Mouse (Mus musculus) midbrain, embryonic 11.5 days (tissue): ENCODE measurements around the gene Nhsl1. TPM values are rescaled to one million over a fixed set of nuclear protein-coding genes. Genes with fewer than 3 reads are reported as not detected.
A peak's percentile ranks its signal among the peaks of the same experiment; 100 is the strongest.

Experiments
- ATAC-seq: fragments of 200-750 bp; cut with Nextera tagmentation; 2 replicates; pipeline ENCODE4 v1.8.0; 2017; ENCODE audit warnings: moderate TSS enrichment, moderate library complexity; ENCODE audit not compliant: low FRiP score
- DNase-seq: peaks from one replicate; pipeline ENCODE4 v3.0.0; 2015; ENCODE audit warnings: low spot score; ENCODE audit errors: missing footprints
- H3K27ac ChIP-seq: fragments of 300-500 bp; sonication (generic); 2 replicates; pipeline ENCODE4 v1.5.1; 2014; ENCODE audit warnings: low read depth, low read length
- H3K27me3 ChIP-seq: fragments of 300-500 bp; sonication (generic); 2 replicates; pipeline ENCODE4 v1.6.1; 2014; ENCODE audit warnings: mild to moderate bottlenecking, low read length, moderate library complexity, mixed read lengths; ENCODE audit not compliant: control insufficient read depth, insufficient read depth
- H3K36me3 ChIP-seq: fragments of 300-500 bp; sonication (generic); 2 replicates; pipeline ENCODE4 v1.6.1; 2014; ENCODE audit warnings: mild to moderate bottlenecking, low read length, moderate library complexity, mixed read lengths; ENCODE audit not compliant: control insufficient read depth, insufficient read depth
- H3K4me1 ChIP-seq: fragments of 300-500 bp; sonication (generic); 2 replicates; pipeline ENCODE4 v1.6.1; 2014; ENCODE audit warnings: low read length; ENCODE audit not compliant: control insufficient read depth, insufficient read depth
- H3K4me2 ChIP-seq: fragments of 300-500 bp; sonication (generic); 2 replicates; pipeline ENCODE4 v1.6.1; 2014; ENCODE audit warnings: mild to moderate bottlenecking, moderate library complexity
- H3K4me3 ChIP-seq: fragments of 300-500 bp; sonication (generic); 2 replicates; pipeline ENCODE4 v1.5.1; 2014; ENCODE audit warnings: low read depth, low read length
- H3K9ac ChIP-seq: fragments of 300-500 bp; sonication (generic); 2 replicates; pipeline ENCODE4 v1.6.1; 2014; ENCODE audit warnings: low read length
- H3K9me3 ChIP-seq: fragments of 300-500 bp; sonication (generic); 2 replicates; pipeline ENCODE4 v1.6.1; 2016; ENCODE audit warnings: low read length; ENCODE audit not compliant: control insufficient read depth
- WGBS: fragments of 180-500 bp; shearing (Covaris S2); extraction: QIAGEN DNeasy Blood & Tissue Kit; methylation state at CpG from one replicate; pipeline ENCODE4 v1.1.7; 2014; 5-methylcytosine and 5-hydroxymethylcytosine counted together
- polyA plus RNA-seq: library from polyadenylated mRNA; unstranded; fragments of >200 nt; fragmentation: Nextera tagmentation; extraction: Ambion mirVana; gene quantifications from 2 replicates; pipeline ENCODE4 v1.2.1, GENCODE M21; 2014

Gene Nhsl1
- 14.6 and 15.3 TPM in 2 replicates for polyA plus RNA-seq

DNA sequence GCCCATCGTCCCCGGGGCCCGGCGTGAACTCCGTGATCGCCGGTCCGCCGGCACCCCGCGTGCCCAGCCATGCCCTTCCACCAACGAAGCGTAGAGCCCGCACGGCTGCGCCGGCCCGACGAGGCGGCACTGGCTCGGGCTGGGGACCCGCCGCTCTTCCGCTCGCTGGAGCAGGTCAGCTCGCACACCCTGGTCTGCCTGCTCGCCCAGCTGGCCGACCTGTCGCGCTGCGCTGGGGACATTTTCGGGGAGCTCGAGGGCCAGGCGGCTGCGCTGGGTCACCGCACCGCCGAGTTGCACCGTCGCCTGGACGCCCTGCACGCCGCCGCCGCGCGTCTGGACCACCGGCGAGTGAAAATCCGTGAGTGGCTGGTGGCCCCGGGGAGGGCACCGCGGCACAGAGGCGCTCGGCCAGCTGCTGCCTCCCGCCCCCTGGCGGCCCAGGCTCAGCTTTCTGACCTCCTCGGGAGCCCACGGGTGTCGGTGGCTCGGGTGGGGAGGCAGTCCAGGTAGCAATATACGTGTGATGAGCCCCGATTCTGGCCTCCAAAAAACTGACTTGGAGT, at the start of gene Nhsl1:
Nhsl1 (plus strand) TSS at position 70 of the 566 bp plus-strand sequence.
- Histone ChIP-seq H3K36me3 (no peaks in the 10 kb centered on the region), H3K4me2 (peak within 1 kb of the TSS; percentile 92), H3K4me3 (peak within 1 kb of the TSS; percentile 81), H3K27me3 (no peaks in the 10 kb centered on the region; the same call in 1 of the 2 replicates), H3K4me1 (peaks cover 14% of the 10 kb centered on the region), H3K9me3 (no peaks in the 10 kb centered on the region), H3K27ac (peak within 1 kb of the TSS; percentile 45), H3K9ac (peak within 1 kb of the TSS; percentile 96)
- DNase-seq (peak; percentile 96), ATAC-seq (peak; percentile 87)
- under 1% methylated on average over 63 of the region's 63 CpGs for WGBS

DNA sequence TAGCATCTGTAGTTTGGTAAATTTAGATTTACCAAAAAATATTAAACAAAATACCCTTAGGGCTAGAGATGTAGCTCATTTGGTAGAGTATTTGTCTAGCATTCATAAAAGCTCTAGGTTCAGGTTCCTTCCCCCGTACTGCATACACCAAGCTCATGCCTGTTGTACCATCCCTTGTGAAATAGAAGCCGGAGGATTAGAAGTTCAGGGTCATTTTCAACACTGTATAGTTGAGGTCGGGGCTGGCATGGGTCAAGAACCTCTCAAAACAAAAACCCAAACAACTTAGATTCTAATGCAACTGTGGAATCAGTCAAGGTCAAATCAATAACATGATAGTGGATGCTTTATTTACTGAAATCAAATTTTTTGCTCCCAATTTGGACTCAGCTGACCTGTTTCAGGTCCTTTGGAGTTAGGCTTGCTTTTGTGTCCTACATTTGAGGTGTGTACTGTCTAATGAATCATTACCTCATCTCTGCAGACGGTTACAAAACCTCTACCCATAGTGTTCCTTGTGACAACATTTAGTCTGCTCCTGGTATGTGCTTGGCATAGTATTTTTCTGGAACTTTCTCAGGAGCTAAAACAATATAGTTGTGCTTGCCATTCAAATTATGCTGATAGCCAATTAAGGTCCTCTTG, 42.6 kb upstream of the Nhsl1 start:
- no peaks in the 10 kb centered on the region for H3K4me1 ChIP-seq
- no peak for DNase-seq
- H3K27ac ChIP-seq: no peak overlapping the region
- H3K36me3 ChIP-seq: no peaks in the 10 kb centered on the region
- H3K9me3 ChIP-seq: no peaks in the 10 kb centered on the region
- H3K9ac ChIP-seq: no peak overlapping the region
- H3K4me3 ChIP-seq: no peak overlapping the region
- H3K4me2 ChIP-seq: no peak overlapping the region
- ATAC-seq: no peak
- WGBS: 85% methylated on average over 4 of the region's 4 CpGs
- no peaks in the 10 kb centered on the region for H3K27me3 ChIP-seq

DNA sequence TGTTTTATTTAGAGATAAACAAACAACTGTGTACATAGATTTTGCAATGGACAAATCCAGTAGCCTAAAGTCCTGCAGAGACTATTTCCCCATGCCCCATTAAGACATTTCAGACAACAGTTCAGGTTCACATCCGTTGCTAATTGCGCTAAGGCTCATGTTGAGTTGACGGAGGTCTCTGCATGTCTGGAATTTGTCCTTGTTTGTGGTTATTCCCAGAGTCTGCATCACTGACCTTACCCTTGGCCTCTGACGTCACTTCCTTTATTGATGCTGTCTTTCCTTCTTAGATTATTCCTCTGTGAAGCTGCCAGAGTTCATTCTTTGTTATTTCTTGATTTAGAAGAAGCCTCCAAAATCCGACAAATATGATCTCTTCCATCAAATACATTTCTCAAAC, 34.8 kb upstream of the Nhsl1 start:
- WGBS: 84% methylated on average over 5 of the region's 5 CpGs
- ATAC-seq (no peak), DNase-seq (no peak)

DNA sequence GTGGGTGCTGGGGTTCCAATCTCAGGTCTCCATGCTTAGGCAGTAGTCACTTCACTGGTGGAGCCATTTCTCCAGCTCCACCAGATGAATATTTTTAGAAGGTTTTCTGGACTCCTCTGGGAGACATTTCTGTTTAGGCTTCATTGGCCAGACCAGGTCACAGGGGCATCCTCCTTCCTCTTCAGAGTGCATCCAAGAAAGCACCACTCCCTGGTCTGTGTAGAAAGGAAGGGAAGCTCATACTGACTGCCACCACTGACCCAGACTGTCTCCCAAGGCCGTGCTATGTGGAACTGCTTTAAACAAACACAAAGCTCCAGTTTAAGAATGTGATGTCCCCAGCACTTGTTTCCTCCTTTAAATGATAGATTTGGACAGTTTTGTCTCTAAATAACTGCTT, 29.3 kb upstream of the Nhsl1 start:
- WGBS: 72% methylated on average over 1 of the region's 1 CpGs
- H3K4me2 ChIP-seq: no peak overlapping the region
- H3K4me3 ChIP-seq: no peak overlapping the region
- ATAC-seq: no peak
- no peak overlapping the region for H3K9ac ChIP-seq
- no peak overlapping the region for H3K27ac ChIP-seq
- DNase-seq: no peak
- H3K4me1 ChIP-seq: no peaks in the 10 kb centered on the region
- no peaks in the 10 kb centered on the region for H3K9me3 ChIP-seq
- H3K27me3 ChIP-seq: no peaks in the 10 kb centered on the region
- H3K36me3 ChIP-seq: no peaks in the 10 kb centered on the region

More for the DNA sequence above, 34.8 kb upstream of the Nhsl1 start:
- no peak overlapping the region for H3K27ac ChIP-seq
- no peaks in the 10 kb centered on the region for H3K27me3 ChIP-seq
- H3K36me3 ChIP-seq: no peaks in the 10 kb centered on the region
- no peaks in the 10 kb centered on the region for H3K4me1 ChIP-seq
- no peak overlapping the region for H3K4me3 ChIP-seq
- H3K9me3 ChIP-seq: no peaks in the 10 kb centered on the region
- no peak overlapping the region for H3K9ac ChIP-seq
- no peak overlapping the region for H3K4me2 ChIP-seq

DNA sequence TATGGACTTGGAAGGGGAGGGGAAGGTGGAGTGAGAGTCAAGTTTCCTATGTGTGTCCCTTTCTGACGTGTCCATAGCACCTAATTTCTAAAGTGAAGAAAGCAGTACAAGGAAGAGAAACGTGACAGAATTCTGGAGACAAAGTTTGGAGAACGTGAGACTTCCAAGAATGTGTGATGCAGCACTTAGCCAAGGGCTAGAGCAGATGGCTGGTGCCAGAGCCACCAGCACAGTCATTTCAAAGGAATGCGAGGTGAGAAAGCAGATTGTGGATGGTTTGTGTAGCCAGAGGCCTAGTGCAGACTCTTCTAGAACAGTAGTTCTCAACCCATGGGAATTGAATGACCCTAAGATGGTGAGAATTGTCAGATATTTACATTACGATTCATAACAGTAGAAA, 13.7 kb upstream of the Nhsl1 start:
- Histone ChIP-seq H3K4me3 (no peak overlapping the region), H3K9me3 (no peaks in the 10 kb centered on the region), H3K27me3 (no peaks in the 10 kb centered on the region), H3K9ac (no peak overlapping the region), H3K36me3 (no peaks in the 10 kb centered on the region), H3K4me1 (no peaks in the 10 kb centered on the region), H3K4me2 (no peak overlapping the region), H3K27ac (no peak overlapping the region)
- WGBS: 86% methylated on average over 5 of the region's 5 CpGs
- ATAC-seq (no peak), DNase-seq (no peak)

DNA sequence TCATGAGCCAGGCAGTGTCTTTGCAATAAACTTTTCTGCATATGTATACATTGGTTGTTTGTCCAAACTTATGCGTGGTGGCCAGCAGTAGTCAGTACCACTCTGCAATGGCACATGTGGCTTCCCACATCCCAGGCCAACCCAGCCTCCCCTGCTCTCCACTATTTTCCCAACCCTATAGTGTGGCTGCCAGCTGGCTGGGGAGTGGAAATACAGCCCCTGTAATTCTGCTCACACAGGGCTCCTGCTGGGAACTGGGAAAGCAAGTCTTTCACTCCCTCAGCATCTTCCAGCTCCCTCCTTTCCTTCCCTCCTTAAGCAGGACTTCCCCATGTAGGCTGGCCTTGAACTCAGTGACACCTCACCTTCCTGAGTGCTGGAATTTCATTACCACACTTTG, 3.7 kb upstream of the Nhsl1 start:
- no peak overlapping the region for H3K9ac ChIP-seq
- H3K36me3 ChIP-seq: no peaks in the 10 kb centered on the region
- ATAC-seq (no peak), DNase-seq (no peak)
- H3K4me3 ChIP-seq: no peak overlapping the region
- peaks cover 12% of the 10 kb centered on the region for H3K4me1 ChIP-seq
- no peak overlapping the region for H3K4me2 ChIP-seq
- H3K27ac ChIP-seq: no peak overlapping the region
- H3K27me3 ChIP-seq: no peaks in the 10 kb centered on the region; the same call in 1 of the 2 replicates
- WGBS: 96% methylated on average over 1 of the region's 1 CpGs
- H3K9me3 ChIP-seq: no peaks in the 10 kb centered on the region

DNA sequence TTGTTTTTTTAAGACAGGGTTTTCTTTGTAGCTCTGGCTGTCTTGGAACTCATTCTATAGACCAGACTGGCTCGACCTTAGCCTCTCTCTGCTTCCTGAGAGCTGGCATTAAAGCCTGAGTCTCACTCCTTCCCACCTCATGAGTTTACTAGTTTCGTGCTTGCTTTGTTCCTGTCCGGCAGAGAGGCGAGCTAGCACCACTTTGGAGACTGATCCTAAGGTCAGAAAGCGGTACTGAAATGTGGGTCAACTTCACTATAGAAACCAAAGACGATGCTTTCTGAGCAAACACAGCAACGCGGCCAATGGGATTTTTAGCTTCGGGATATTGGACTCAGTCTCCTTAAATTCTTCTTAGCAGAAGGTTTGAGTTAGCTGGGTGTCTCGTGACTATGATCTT, 1.3 kb upstream of the Nhsl1 start:
- H3K9ac ChIP-seq: no peak overlapping the region; the same call in 1 of the 2 replicates
- DNase-seq (peak; percentile 84), ATAC-seq (no peak)
- H3K9me3 ChIP-seq: no peaks in the 10 kb centered on the region
- no peak overlapping the region for H3K27ac ChIP-seq
- no peak overlapping the region for H3K4me3 ChIP-seq
- H3K36me3 ChIP-seq: no peaks in the 10 kb centered on the region
- WGBS: 38% methylated on average over 10 of the region's 10 CpGs
- H3K4me1 ChIP-seq: peaks cover 12% of the 10 kb centered on the region
- H3K4me2 ChIP-seq: peak overlapping the region; percentile 92; the same call in 1 of the 2 replicates
- H3K27me3 ChIP-seq: no peaks in the 10 kb centered on the region; the same call in 1 of the 2 replicates

DNA sequence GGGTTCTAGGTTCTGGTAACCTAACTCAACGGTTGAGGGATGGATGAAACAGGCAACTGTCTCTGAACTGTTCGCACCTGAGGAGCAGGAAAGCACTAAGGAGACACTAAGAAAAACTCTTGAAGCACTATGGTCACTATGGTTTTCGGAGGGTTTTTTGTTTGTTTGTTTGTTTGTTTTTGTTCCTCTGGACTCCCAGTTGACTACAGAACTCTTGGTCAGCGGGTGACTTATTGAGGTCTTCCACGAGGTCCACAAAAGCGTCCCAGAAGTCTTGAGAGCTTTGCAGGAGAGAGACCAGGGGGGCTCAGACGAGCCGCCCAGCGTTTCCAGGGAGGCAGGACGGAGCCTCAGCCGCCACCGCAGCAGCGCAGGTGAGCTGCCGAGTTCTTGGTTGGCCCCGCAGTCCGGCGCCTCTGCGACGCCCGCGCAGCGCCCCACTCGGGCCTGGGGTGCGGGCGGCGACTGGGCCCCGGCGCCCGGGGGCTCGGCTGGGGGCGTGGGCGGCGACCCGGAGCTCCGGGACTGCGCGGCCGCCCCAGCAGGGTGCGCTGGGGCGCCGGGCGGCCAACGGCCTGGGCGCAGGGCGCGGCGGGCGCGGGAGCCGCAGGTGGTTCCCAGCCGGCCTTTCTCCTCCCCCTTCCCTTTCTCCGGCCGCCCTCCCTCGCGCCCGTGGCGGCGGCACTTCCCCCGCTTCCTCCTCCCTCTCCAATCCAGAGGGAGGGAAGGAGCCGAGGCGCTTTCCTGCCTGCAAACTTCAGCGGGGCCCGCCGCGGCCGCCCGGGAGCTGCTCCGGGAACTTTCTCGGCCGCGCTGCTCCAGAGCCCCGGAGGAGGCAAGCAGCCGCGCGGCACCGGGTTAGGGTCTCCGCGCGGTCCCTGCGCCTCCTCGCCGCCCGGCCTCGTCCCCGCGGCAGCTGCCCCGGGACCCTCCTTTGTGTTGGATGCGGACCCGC, 547 bp upstream of the Nhsl1 start:
- WGBS: 3% methylated on average over 47 of the region's 89 CpGs
- ATAC-seq: peak; percentile 82
- peaks cover 12% of the 10 kb centered on the region for H3K4me1 ChIP-seq

More for the DNA sequence above, 547 bp upstream of the Nhsl1 start:
- Histone ChIP-seq H3K9ac (peak overlapping the region; percentile 96), H3K4me3 (peak overlapping the region; percentile 81), H3K36me3 (no peaks in the 10 kb centered on the region), H3K9me3 (no peaks in the 10 kb centered on the region), H3K27me3 (no peaks in the 10 kb centered on the region; the same call in 1 of the 2 replicates), H3K27ac (peak overlapping the region; percentile 45), H3K4me2 (peak overlapping the region; percentile 92)
- peak; percentile 95 for DNase-seq
